Mouse (Mus musculus) lung, postnatal 25 days (tissue): ENCODE measurements around the gene Zfp944.
A peak's percentile ranks its signal among the peaks of the same experiment; 100 is the strongest.
"Not testable (repeated sequence)": the region's sequence is repeated elsewhere in the genome, so short reads cannot be mapped to it uniquely, and the experiment has no call there.

ENCODE experiments used
- DNase-seq: peaks from one replicate; pipeline ENCODE4 v3.0.0; 2022; ENCODE audit warnings: low spot score

The Zfp944 gene

DNA sequence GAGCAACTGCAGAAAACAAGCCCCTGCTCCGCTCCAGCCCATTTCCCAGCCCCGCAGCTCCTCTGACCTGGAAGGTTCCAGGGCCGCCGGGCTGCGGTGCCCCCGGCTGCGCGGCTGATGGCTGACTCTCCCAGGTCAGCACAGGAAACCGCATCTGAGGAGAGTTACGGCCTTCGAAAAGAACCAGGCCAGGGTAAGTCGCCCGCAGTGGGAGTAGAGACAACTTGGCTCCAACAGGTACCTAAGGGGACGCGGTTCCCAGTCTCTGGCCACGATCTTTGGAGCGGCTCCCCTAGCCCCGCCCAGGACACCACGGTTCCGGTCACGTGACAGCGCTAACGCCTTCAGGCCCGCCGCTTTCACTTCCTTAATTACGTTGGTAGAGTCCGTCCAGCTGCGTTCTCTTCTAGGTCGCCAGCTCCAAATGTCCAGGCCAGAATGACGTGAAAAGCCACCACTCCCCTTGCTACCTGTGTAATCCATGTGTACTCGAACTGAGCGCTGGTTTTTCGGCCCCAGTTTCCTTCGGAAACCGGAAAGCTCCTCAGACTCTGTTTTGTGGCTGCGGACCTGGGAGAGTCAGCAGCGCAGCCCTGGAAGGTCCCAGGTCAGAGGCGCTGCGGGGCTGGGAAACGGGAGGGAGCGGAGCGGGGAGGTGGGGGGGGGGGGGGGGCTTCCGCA lies at the start of gene Zfp944, which contains the start of gene Zfp758:
TSS of gene Zfp944 (minus strand) at position 300 of the 681 bp plus-strand sequence.
TSS of gene Zfp758 (plus strand) at position 353 of the 681 bp plus-strand sequence.
- peak; percentile 43 for DNase-seq

DNA sequence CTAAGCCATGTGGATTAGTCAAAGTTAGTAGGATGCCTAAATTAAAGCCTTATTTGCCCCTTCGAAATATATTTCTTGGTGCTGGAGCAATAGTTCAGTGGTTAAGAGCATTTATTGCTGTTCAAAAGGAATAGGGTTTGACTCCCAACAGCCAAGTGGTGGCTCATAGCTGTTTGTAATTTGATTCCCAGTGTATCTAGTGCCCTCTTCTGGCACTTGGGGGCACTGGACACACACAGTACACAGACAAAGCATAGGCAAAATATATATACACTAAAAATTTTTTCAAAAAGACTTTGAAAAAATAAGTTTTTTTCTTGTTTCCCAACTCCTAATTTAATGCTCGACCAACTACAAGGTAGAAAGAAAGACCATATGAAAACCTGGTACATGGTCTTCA lies 49.6 kb upstream of the Zfp944 start:
- peak; percentile 28 for DNase-seq

DNA sequence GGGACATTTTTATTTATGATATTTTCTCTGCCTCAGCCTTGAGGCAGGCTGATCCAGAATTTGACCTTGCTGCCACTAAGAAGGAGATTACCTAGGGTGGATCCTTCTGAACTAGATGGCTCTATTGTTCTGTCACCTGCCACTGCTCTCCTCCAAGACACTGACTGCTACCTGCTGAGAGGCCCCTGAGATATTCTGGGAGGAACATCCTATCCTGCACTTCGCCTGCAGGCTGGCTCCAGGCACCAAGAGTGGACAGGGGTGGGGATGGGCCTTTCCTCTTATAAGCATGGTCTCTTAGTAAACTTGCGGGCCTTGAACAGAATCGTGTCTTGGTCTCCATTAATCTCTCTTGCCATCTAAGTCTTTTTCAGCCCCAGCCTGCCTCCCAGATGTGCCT lies 2.7 kb upstream of the Zfp944 start:
- no peak for DNase-seq

DNA sequence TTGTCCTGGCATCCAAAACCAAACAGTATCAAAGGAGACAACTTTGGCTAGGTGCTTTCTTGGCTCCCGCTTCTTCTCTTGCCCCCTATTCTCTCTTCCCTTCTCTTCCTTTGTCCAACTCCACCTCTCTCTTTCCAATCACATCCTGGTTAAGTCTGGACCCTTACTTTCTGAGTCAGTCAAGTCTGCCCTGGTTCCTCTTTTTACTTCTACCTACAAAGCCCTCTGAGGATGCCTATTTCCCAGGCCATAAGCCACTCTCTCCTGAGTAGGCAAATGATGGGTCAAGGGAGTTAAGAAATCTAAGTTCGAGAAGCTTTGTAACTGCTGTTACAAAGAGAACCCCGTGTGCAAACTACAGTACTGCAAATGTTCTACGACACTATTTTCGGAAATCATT lies 628 bp downstream of the Zfp944 start:
- DNase-seq: no peak

DNA sequence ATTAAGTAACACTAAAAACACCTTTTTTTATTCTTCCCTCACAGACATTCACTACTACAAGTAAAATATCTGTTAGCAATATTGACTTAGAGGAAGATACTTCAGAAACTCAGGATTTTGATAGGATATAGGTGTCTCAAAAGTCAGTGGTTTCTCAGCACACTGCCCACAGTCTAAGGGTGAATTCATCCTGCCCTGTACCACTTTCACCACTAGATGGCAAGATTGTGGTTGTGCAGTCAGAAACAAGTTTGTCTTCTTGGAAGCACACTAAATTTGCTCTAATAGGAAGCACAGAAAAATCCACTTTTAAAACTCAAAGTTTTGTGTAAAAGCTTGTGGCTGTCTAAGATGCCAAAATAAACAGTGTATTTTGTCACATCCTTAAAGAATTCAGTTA lies 8.4 kb downstream of the Zfp944 start:
- peak; percentile 50 for DNase-seq

DNA sequence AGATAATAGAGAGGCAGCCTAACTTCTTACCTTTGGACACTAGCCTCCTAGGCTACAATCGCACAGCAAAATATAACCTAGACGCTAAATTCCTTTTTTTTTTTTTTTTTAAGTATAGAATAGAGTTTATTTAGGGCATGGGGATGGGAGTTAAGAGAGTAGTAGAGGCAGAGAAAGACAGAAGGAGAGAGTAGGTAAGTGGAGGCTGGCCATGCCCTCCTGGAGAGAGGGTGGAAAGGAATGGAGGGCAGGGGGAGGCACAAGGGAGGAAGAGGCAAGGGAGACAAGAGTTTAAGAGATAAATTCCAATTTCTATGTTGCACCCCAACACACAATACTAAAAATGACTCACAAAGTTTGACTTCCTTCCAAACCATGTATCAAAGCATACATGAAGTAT lies 46.0 kb downstream of the Zfp944 start:
- DNase-seq: not testable (repeated sequence)

DNA sequence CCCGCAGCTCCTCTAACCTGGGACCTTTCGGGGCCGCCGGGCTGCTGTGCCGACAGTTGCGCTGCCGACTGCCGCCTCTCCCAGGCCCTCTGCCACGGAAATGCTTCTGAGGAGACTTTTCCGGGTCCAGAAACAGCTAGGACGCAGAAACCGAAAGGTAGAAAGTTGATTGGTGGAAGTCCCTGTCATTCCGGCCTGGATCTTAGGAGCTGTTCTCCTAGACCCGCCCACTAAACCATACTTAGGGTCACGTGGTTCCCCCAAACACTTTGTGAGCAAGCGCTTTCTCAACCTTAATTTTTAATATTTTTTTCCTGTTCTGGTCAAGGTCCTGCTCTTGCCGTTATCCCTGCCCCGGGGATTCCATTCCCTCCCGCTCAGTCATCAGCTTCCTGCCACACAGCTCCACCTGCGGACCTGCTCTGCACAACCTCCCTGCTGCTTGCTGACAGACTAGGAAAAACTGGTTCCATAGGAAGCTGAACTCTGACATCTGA lies 46.4 kb downstream of the Zfp944 start, which contains the start of gene CT030661.1:
TSS of gene CT030661.1 (minus strand) at position 108 of the 497 bp plus-strand sequence.
- DNase-seq: peak; percentile 97

DNA sequence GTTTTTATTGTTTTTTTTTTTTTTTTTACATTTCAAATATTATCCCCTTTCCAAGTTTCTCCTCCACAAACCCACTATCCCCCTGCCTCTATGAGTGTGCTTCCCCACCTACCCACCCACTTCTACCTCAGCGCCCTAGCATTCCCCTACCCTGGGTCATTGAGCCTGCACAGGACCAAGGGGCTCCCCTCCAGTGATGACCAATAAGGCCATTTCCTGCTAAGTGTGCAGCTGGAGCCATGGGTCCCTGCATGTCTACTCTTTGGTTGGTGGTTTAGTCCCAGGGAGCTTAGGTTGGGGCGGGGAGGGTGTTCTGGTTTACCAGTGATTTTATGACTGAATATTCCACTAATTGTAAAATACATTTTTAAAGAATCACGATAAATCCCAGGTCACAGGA lies 47.0 kb downstream of the Zfp944 start:
- DNase-seq: not testable (repeated sequence)
